Mouse (Mus musculus) hindbrain, embryonic 13.5 days (tissue): ENCODE results near the gene Nphp3. TPM values are rescaled to one million over a fixed set of nuclear protein-coding genes. Genes with fewer than 3 reads are reported as not detected.

Experiments used
- ATAC-seq: fragments of 200-750 bp; cut with Nextera tagmentation; 2 replicates; pipeline ENCODE4 v1.8.0; 2017; ENCODE audit warnings: moderate TSS enrichment; ENCODE audit not compliant: low FRiP score
- H3K27ac ChIP-seq: fragments of 300-500 bp; sonication (generic); 2 replicates; pipeline ENCODE4 v1.5.1; 2015; ENCODE audit warnings: inconsistent platforms, mild to moderate bottlenecking, moderate library complexity
- H3K27me3 ChIP-seq: fragments of 300-500 bp; sonication (generic); 2 replicates; pipeline ENCODE4 v1.6.1; 2015; ENCODE audit warnings: mild to moderate bottlenecking, inconsistent platforms
- H3K36me3 ChIP-seq: fragments of 300-500 bp; sonication (generic); 2 replicates; pipeline ENCODE4 v1.6.1; 2015; ENCODE audit warnings: mild to moderate bottlenecking, inconsistent platforms
- H3K4me1 ChIP-seq: fragments of 300-500 bp; sonication (generic); replicated peaks from 2 replicates; pipeline ENCODE4 v1.6.1; 2015; ENCODE audit warnings: inconsistent platforms
- H3K4me2 ChIP-seq: fragments of 300-500 bp; sonication (generic); 2 replicates; pipeline ENCODE4 v1.6.1; 2015; ENCODE audit warnings: inconsistent platforms, mild to moderate bottlenecking, moderate library complexity
- H3K4me3 ChIP-seq: fragments of 300-500 bp; sonication (generic); 2 replicates; pipeline ENCODE4 v1.5.1; 2015; ENCODE audit warnings: mild to moderate bottlenecking, inconsistent platforms
- H3K9ac ChIP-seq: fragments of 300-500 bp; sonication (generic); 2 replicates; pipeline ENCODE4 v1.6.1; 2015; ENCODE audit warnings: mild to moderate bottlenecking, inconsistent platforms
- H3K9me3 ChIP-seq: fragments of 300-500 bp; sonication (generic); 2 replicates; pipeline ENCODE4 v1.6.1; 2016; ENCODE audit warnings: inconsistent platforms
- WGBS: fragments of 180-500 bp; shearing (Covaris S2); methylation state at CpG from one replicate; pipeline ENCODE4 v1.1.7; 2015; 5-methylcytosine and 5-hydroxymethylcytosine counted together
- polyA plus RNA-seq: library from polyadenylated mRNA; unstranded; fragments of >200 nt; fragmentation: Nextera tagmentation; extraction: Ambion mirVana; gene quantifications from 2 replicates; pipeline ENCODE4 v1.2.1, GENCODE M21; 2015

Gene Nphp3
- polyA plus RNA-seq, 1 experiment from 2014 or later: 2.9 TPM

DNA sequence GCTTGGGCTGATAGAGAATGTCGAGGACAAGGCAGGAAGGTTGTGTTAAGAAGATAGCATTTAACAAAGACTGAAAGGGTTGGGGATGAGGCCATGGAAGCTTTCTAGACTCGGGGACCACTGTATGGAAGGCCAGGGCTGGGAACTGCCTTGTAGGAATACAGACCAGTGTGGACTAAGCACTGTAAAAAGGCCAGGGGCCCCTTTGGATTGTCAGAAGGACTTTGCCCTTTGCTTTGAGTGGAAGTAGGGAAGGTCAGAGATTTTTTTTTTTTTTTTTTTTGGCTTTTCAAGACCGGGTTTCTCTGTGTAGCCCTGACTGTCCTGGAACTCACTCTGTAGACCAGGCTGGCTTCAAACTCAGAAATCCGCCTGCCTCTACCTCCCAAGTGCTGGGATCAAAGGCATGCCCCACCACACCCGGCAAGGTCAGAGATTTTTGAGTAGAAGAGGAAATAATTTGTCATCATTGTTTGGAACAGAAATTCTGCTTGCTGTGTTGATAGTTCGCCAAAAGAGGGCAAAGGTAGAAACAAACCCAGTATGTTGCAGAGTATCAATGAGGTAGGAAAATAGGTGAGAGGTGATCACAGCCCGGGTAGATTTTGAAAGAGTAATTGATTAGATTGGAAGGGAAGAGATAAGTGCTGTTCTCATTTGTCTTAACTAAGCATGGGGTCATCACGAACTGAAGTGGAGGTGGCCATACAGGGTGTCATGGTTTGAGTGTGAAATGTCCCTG, 68.7 kb downstream of the Nphp3 start:
- Histone ChIP-seq H3K27ac (no peak overlapping the region), H3K4me1 (no peaks in the 10 kb centered on the region), H3K9me3 (no peaks in the 10 kb centered on the region), H3K4me3 (no peak overlapping the region), H3K27me3 (no peaks in the 10 kb centered on the region), H3K36me3 (no peaks in the 10 kb centered on the region), H3K9ac (no peak overlapping the region), H3K4me2 (no peak overlapping the region)
- WGBS: 83% methylated on average over 8 of the region's 8 CpGs
- no peak for ATAC-seq

DNA sequence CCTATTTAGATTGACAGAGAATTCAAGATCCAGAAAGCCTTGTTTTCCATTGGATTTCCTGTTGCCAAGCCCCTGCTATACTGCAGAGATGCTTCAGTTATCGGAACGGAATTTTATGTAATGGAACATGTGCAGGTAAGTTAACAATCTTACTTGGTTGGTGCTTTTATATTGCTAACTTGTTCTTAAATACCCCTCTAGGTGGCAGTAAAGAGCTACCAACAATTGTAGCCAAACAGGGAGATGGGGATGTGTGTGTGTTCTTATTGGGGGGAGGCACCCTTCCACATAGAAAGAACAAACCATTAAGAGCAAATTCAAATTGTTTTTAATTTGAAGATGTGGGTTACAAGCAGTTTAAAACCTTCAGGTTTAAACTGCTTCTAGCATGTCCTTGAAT, 73.5 kb downstream of the Nphp3 start:
- H3K36me3 ChIP-seq: no peaks in the 10 kb centered on the region
- no peaks in the 10 kb centered on the region for H3K27me3 ChIP-seq
- no peak overlapping the region for H3K9ac ChIP-seq
- 61% methylated on average over 2 of the region's 2 CpGs for WGBS
- no peak overlapping the region for H3K27ac ChIP-seq
- no peak overlapping the region for H3K4me3 ChIP-seq
- no peaks in the 10 kb centered on the region for H3K9me3 ChIP-seq
- ATAC-seq: no peak
- no peak overlapping the region for H3K4me2 ChIP-seq
- H3K4me1 ChIP-seq: no peaks in the 10 kb centered on the region

DNA sequence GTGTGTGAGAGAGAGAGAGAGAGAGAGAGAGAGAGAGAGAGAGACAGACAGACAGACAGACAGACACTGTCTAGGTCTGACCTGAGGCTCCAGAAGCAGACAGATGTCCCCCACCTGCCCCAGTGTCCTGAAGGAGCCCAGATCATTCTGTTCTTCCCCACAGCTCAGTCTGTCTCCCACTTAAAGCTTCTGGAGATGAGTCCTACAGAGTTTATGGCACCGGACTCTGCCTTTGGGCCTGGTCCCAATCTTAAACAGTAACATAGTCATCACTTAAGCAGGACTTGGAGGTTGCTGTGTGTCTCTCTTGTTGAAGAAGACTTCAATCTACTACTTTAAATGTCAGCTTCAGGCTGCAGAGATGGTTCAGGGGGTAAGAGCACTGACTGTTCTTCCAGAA, 76.4 kb downstream of the Nphp3 start:
- ATAC-seq: no peak
- no peaks in the 10 kb centered on the region for H3K27me3 ChIP-seq
- H3K36me3 ChIP-seq: peaks cover 11% of the 10 kb centered on the region; the same call in 1 of the 2 replicates
- no peak overlapping the region for H3K9ac ChIP-seq
- H3K4me3 ChIP-seq: no peak overlapping the region
- H3K9me3 ChIP-seq: no peaks in the 10 kb centered on the region
- no peaks in the 10 kb centered on the region for H3K4me1 ChIP-seq
- 100% methylated on average over 1 of the region's 1 CpGs for WGBS
- H3K27ac ChIP-seq: no peak overlapping the region
- H3K4me2 ChIP-seq: no peak overlapping the region

DNA sequence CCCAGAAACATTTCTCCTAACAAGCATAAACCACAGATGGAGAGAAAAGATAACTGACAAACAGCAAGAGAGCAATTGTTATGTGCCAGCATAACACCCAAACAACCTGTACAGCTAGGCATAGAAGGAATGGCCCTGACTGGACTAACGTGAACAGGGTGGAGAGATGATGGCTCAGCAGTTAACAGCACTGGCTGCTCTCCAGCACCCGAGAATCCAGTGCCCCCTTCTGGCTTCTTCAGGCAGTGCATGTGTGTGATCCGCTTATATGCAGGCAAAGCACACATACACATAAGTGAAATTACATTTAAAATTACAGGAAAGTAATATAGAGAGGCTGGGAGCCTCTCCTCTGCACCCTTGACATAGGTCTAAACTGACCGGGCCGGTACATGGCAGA, 77.0 kb downstream of the Nphp3 start:
- ATAC-seq: no peak

DNA sequence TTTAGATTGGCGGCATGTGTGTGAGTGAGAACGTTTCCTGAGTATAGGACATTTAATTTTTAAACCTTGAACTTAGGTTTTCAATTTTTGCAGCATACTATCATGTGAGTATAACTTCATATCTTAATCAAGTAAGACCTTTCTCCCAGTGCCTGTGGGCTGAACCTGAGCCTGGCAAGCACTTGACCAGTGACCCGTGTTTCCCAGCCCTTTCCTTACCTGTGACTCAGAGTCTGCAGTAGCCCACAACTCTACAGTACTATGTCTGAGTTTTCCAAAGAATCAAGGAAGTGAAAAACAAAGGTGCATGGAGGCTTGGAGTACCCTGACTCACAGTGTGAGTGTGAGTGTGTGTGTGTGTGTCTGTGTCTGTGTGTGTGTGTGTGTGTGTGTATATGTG, 77.7 kb downstream of the Nphp3 start:
- no peak overlapping the region for H3K27ac ChIP-seq
- H3K4me1 ChIP-seq: no peaks in the 10 kb centered on the region
- no peaks in the 10 kb centered on the region for H3K27me3 ChIP-seq
- no peak overlapping the region for H3K4me3 ChIP-seq
- no peak overlapping the region for H3K9ac ChIP-seq
- no peak overlapping the region for H3K4me2 ChIP-seq
- H3K9me3 ChIP-seq: no peaks in the 10 kb centered on the region
- no peak for ATAC-seq
- 89% methylated on average over 3 of the region's 3 CpGs for WGBS
- H3K36me3 ChIP-seq: peaks cover 20% of the 10 kb centered on the region

More for the DNA sequence above, 77.0 kb downstream of the Nphp3 start:
- H3K4me3 ChIP-seq: no peak overlapping the region
- 55% methylated on average over 5 of the region's 5 CpGs for WGBS
- no peaks in the 10 kb centered on the region for H3K4me1 ChIP-seq
- H3K27ac ChIP-seq: no peak overlapping the region
- H3K9ac ChIP-seq: no peak overlapping the region
- H3K4me2 ChIP-seq: no peak overlapping the region
- no peaks in the 10 kb centered on the region for H3K9me3 ChIP-seq
- no peaks in the 10 kb centered on the region for H3K27me3 ChIP-seq
- peaks cover 16% of the 10 kb centered on the region; the same call in 1 of the 2 replicates for H3K36me3 ChIP-seq

DNA sequence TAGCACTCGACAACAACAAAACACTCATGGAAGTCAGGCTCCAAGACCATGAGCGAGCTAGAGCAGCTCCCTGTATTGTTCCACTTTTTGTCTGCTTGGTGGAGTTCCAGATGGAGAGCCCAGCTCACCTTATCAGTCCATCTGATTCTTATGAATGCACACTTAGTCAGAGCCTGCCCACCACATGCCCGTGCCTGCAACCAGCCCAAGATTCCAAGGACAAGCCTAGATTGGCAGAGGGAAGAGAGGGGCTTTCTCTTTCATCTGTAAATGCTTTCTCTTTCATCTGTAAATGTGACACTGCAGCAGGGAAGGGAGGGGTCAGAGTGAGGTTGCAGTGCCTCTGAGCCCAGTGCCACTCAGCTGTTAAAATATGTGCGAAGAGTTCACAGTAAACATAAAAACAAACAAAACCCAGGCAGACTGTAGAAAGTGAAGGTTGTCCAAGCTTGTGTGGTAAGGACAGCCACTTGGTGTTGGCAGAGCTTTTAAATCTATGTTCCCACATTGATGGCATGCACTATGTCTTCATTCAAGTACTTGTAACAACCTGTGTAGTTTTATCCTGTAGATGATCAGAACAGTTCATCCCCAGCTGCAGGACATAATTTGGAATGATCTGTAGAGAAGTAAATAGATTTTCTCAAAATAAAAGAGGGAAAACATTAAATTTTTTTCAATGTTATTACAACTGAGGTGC, 83.5 kb downstream of the Nphp3 start:
- Histone ChIP-seq H3K4me1 (no peaks in the 10 kb centered on the region), H3K27me3 (no peaks in the 10 kb centered on the region), H3K27ac (no peak overlapping the region), H3K4me2 (no peak overlapping the region), H3K9me3 (no peaks in the 10 kb centered on the region), H3K9ac (no peak overlapping the region), H3K36me3 (peaks cover 20% of the 10 kb centered on the region), H3K4me3 (no peak overlapping the region)
- no peak for ATAC-seq
- WGBS: 62% methylated on average over 4 of the region's 4 CpGs

DNA sequence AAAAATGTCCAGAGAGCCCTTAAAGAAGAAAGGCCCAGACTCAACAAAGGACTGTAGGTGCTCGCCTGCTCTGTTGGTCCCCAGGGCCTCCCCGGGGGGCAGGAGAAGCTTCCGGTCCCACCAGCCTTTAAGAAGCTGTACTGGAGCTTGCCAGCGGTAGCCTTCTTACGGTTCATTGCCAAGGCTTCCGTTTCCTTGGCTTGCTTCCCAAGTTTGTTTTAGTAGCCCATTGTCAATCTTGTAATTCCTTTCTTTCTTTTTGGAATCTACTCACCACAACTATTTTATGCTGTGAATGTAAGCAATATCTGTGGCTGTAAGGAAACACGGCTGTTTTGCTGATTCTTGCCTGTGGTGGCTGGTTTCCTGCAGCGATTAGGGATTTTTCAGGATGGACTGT, 86.2 kb downstream of the Nphp3 start:
- WGBS: 68% methylated on average over 8 of the region's 8 CpGs
- ATAC-seq: no peak
- Histone ChIP-seq H3K27me3 (no peaks in the 10 kb centered on the region), H3K27ac (peak overlapping the region; percentile 58; the same call in 1 of the 2 replicates), H3K4me2 (no peak overlapping the region), H3K4me1 (no peaks in the 10 kb centered on the region), H3K9ac (no peak overlapping the region), H3K36me3 (peaks cover 9% of the 10 kb centered on the region), H3K9me3 (no peaks in the 10 kb centered on the region), H3K4me3 (no peak overlapping the region)

DNA sequence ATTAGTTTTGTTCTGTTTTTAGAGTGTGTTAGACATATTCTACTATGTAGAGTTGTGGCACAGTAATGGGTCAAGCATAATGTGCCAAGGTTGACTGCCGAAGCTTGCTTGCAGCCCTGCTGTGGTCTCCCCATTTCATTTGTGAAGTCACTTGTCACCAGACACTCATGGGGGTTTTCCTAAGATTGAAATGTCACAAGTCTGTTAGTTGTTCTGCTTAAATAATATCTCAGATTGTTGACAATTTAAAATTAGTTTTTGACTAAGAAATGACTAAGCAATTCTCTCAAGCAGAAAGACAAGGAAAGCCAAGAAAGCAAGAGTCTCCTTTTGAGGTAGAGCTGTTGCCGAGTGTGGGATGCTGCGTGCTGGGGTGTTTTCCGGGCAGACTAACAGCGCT, 90.6 kb downstream of the Nphp3 start:
- no peak overlapping the region for H3K4me3 ChIP-seq
- H3K36me3 ChIP-seq: 0 out of 2 replicates have a peak, but pooled peaks cover 4% of the 10 kb centered on the region
- H3K27ac ChIP-seq: no peak overlapping the region
- H3K4me1 ChIP-seq: no peaks in the 10 kb centered on the region
- no peak for ATAC-seq
- H3K9me3 ChIP-seq: no peaks in the 10 kb centered on the region
- 95% methylated on average over 5 of the region's 5 CpGs for WGBS
- H3K9ac ChIP-seq: no peak overlapping the region
- H3K27me3 ChIP-seq: no peaks in the 10 kb centered on the region
- no peak overlapping the region for H3K4me2 ChIP-seq

Other genes with a start within 250 kb of the Nphp3 start
- 25.3 and 30.0 TPM in 2 replicates for gene Tmem108, start 240.7 kb upstream of the Nphp3 start, polyA plus RNA-seq
- gene Gm28305, start 38.1 kb downstream of the Nphp3 start, polyA plus RNA-seq: not detected in 2 replicates
- gene Uba5, start 60.6 kb downstream of the Nphp3 start, polyA plus RNA-seq: 65.5 and 67.4 TPM in 2 replicates
- gene Acad11, start 60.8 kb downstream of the Nphp3 start, polyA plus RNA-seq: 7.9 and 8.4 TPM in 2 replicates
- 0.47 and 0.69 TPM in 2 replicates for gene Ackr4, start 124.4 kb downstream of the Nphp3 start, polyA plus RNA-seq